Mouse (Mus musculus) stomach, postnatal 0 days (tissue): ENCODE measurements at regions not wholly inside any gene's neighbourhood (a gene's known extent, or its start where the extent isn't known, plus 50 kb on each side); places are given as distances from the start of the nearest gene placed in this dataset.

ENCODE experiments used
- CTCF ChIP-seq: IDR thresholded peaks from 2 replicates; pipeline ENCODE4 v1.5.1; 2016; ENCODE audit warnings: antibody characterized with exemption, low read depth, mild to moderate bottlenecking, moderate library complexity
- EP300 ChIP-seq: optimal IDR thresholded peaks from 2 replicates; pipeline ENCODE3; 2016; ENCODE audit warnings: antibody characterized with exemption

- TF ChIP-seq EP300 (no peak), CTCF (no peak)
These were observed 297.8 kb downstream of the Etaa1 start for GRCm38 (mm10) chr11:17655840-17656239.
